Mouse (Mus musculus): Measurements from ENCODE around the gene Klf9.

- TF ChIP-seq POLR2A (IDR thresholded peaks at IDR 0.05; ENCODE audit: insufficient read depth, low read depth, low read length) (no peak), CTCF (IDR thresholded peaks at IDR 0.05; ENCODE audit: insufficient read depth, low read depth, low read length) (no peak)
Observed at GRCm38 (mm10) chr19:23169659-23170050, 28.6 kb downstream of the Klf9 start.
